Mouse (Mus musculus) heart, embryonic 16.5 days (tissue): ENCODE results near the gene Trim33. TPM values are rescaled to one million over a fixed set of nuclear protein-coding genes. Genes with fewer than 3 reads are reported as not detected.

Experiments
- ATAC-seq: fragments of 200-750 bp; cut with Nextera tagmentation; replicated peaks from 2 replicates; pipeline ENCODE4 v1.8.0; 2017; ENCODE audit warnings: moderate number of reproducible peaks; ENCODE audit not compliant: insufficient read depth, low FRiP score; ENCODE audit errors: extremely low read depth
- H3K27ac ChIP-seq: fragments of 300-500 bp; sonication (generic); 2 replicates; pipeline ENCODE4 v1.5.1; 2014; ENCODE audit warnings: mild to moderate bottlenecking, low read length, control low read depth, moderate library complexity
- H3K27me3 ChIP-seq: fragments of 300-500 bp; sonication (generic); 2 replicates; pipeline ENCODE4 v1.6.1; 2014; ENCODE audit warnings: low read length, mixed read lengths; ENCODE audit not compliant: control insufficient read depth, insufficient read depth
- H3K36me3 ChIP-seq: fragments of 300-500 bp; sonication (generic); 2 replicates; pipeline ENCODE4 v1.6.1; 2014; ENCODE audit not compliant: control insufficient read depth, insufficient read depth
- H3K4me1 ChIP-seq: fragments of 300-500 bp; sonication (generic); 2 replicates; pipeline ENCODE4 v1.6.1; 2014; ENCODE audit warnings: low read length, mixed read lengths; ENCODE audit not compliant: control insufficient read depth, insufficient read depth
- H3K4me2 ChIP-seq: fragments of 300-500 bp; sonication (generic); 2 replicates; pipeline ENCODE4 v1.6.1; 2014; ENCODE audit warnings: low read depth, mild to moderate bottlenecking, control low read depth, low read length
- H3K4me3 ChIP-seq: fragments of 300-500 bp; sonication (generic); 2 replicates; pipeline ENCODE4 v1.5.1; 2014; ENCODE audit warnings: mild to moderate bottlenecking, control low read depth, low read length
- H3K9ac ChIP-seq: fragments of 300-500 bp; sonication (generic); 2 replicates; pipeline ENCODE4 v1.6.1; 2014; ENCODE audit warnings: low read length, control low read depth
- H3K9me3 ChIP-seq: fragments of 300-500 bp; sonication (generic); replicated peaks from 2 replicates; pipeline ENCODE4 v1.6.1; 2016; ENCODE audit warnings: low read length; ENCODE audit not compliant: control insufficient read depth
- WGBS: fragments of 180-500 bp; shearing (Covaris S2); extraction: QIAGEN DNeasy Blood & Tissue Kit; methylation state at CpG from one replicate; pipeline ENCODE4 v1.1.7; 2014; 5-methylcytosine and 5-hydroxymethylcytosine counted together
- polyA plus RNA-seq: library from polyadenylated mRNA; unstranded; fragments of >200 nt; fragmentation: Nextera tagmentation; extraction: Ambion mirVana; gene quantifications from 2 replicates; pipeline ENCODE4 v1.2.1, GENCODE M21; 2015

Trim33 gene
- polyA plus RNA-seq, 1 experiment from 2014 or later = 12.1 TPM

DNA sequence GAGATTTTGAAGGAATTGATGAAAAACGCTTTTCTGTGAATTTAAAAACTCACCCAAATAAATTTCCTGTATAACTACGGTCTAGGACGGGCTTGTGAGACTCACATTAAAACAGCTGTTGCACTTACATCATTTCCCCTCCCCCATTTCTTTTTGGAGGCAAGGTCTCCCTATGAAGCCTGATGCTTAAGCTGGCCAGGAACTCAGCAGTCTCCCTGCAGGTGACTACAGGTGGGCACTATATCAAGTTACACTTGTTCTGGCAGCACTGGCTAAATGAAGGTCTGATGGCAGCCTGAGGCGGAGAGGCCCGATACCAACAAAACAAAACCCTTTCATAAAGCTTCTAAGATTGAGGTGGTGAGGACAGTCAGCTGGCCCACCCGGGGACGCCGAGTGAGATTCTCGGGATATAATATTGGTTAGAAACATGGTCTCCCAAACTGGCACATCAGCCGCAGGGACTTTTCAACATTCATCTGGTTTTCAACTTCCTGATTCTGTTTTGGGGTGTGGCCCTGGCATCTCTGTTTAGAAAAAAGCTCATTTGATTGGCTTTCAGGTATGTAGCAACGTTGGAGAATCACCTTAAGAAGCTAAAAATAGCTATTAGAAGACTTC lies 422 bp upstream of the Trim33 start:
- Histone ChIP-seq H3K4me2 (peak overlapping the region; percentile 67), H3K36me3 (no peaks in the 10 kb centered on the region), H3K27me3 (no peaks in the 10 kb centered on the region), H3K9ac (peak overlapping the region; percentile 95), H3K27ac (peak overlapping the region; percentile 95), H3K9me3 (no peaks in the 10 kb centered on the region), H3K4me1 (peaks cover 13% of the 10 kb centered on the region), H3K4me3 (peak overlapping the region; percentile 72)
- ATAC-seq = no peak
- WGBS = 9% methylated on average over 11 of the region's 11 CpGs

DNA sequence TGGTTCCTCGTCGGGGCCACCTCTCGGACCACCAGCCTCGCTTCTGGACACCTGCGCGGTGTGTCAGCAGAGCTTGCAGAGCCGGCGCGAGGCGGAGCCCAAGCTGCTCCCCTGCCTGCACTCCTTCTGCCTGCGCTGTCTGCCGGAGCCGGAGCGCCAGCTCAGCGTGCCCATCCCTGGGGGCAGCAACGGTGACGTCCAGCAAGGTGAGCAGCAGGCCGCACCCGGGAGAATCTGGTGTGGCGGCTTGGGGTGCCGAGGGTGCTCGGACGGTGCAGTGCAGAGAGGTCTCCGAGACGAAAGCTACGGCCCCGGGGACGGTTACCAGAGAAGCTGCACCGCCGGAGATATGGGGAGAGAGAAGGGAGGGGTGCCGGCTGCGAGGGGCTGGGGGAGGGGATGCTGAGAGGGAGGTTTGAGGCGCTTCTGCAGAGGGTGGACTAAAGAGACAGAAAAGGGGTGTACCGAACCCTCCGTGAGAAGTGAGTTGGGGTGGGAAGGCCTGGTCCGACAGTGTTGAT lies 1.2 kb downstream of the Trim33 start:
- ATAC-seq = peak; percentile 35
- H3K4me3 ChIP-seq = peak overlapping the region; percentile 72
- peak overlapping the region; percentile 79 for H3K4me2 ChIP-seq
- H3K4me1 ChIP-seq = peaks cover 13% of the 10 kb centered on the region
- H3K36me3 ChIP-seq = no peaks in the 10 kb centered on the region
- no peaks in the 10 kb centered on the region for H3K9me3 ChIP-seq
- H3K27ac ChIP-seq = peak overlapping the region; percentile 95
- under 1% methylated on average over 36 of the region's 36 CpGs for whole genome bisulfite sequencing
- H3K9ac ChIP-seq = peak overlapping the region; percentile 95
- H3K27me3 ChIP-seq = no peaks in the 10 kb centered on the region

GRCm38 (mm10) chr3:103280875-103281274 lies 1.8 kb downstream of the Trim33 start:
- Histone ChIP-seq H3K4me2 (peak overlapping the region; percentile 79), H3K36me3 (no peaks in the 10 kb centered on the region), H3K4me3 (peak overlapping the region; percentile 72), H3K9ac (peak overlapping the region; percentile 95), H3K27ac (peak overlapping the region; percentile 95), H3K4me1 (peaks cover 13% of the 10 kb centered on the region), H3K27me3 (no peaks in the 10 kb centered on the region), H3K9me3 (no peaks in the 10 kb centered on the region)
- no peak for ATAC-seq
- 32% methylated on average over 5 of the region's 5 CpGs for WGBS

GRCm38 (mm10) chr3:103288761-103289160 lies 9.7 kb downstream of the Trim33 start:
- Histone ChIP-seq H3K27me3 (no peaks in the 10 kb centered on the region), H3K9ac (no peak overlapping the region), H3K4me3 (no peak overlapping the region), H3K9me3 (no peaks in the 10 kb centered on the region), H3K4me1 (no peaks in the 10 kb centered on the region), H3K4me2 (no peak overlapping the region), H3K36me3 (no peaks in the 10 kb centered on the region; the same call in 1 of the 2 replicates), H3K27ac (no peak overlapping the region)
- 78% methylated on average over 4 of the region's 4 CpGs for WGBS
- ATAC-seq = no peak

- H3K9me3 ChIP-seq = no peaks in the 10 kb centered on the region; the same call in 1 of the 2 replicates
- no peaks in the 10 kb centered on the region for H3K27me3 ChIP-seq
- H3K9ac ChIP-seq = no peak overlapping the region
- ATAC-seq = no peak
- 91% methylated on average over 2 of the region's 2 CpGs for WGBS
- no peak overlapping the region for H3K27ac ChIP-seq
- H3K36me3 ChIP-seq = no peaks in the 10 kb centered on the region; the same call in 1 of the 2 replicates
- no peak overlapping the region for H3K4me2 ChIP-seq
- no peaks in the 10 kb centered on the region for H3K4me1 ChIP-seq
- H3K4me3 ChIP-seq = no peak overlapping the region
Measured at GRCm38 (mm10) chr3:103291087-103291486, 12.0 kb downstream of the Trim33 start.

DNA sequence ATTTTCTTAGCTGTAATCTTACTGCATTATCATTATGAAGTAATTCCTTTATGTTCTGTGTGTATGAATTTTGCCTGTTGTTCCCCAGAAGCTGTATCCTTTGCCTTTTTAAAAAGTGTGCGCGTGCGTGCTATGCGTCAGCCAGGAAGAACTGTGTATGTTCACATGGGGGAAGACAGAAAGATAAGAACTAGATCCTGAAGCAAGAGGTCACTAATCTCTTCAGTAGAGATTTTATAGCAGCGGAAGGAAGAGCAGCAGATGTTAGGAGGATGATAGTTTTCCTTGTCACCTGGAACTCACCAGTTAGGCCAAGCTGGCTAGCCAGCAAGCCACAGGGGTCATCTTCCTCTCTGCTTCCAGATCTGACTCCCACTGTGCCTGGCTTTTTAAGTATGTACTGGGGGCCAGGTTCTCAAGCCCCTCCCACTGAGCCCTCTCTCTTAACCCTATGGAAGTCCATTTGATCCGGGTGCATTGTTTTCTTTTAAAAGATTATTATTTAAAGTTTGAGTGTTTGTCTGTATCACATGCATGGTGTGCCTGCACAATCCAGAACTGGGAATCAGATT lies 26.4 kb downstream of the Trim33 start:
- no peak for ATAC-seq

DNA sequence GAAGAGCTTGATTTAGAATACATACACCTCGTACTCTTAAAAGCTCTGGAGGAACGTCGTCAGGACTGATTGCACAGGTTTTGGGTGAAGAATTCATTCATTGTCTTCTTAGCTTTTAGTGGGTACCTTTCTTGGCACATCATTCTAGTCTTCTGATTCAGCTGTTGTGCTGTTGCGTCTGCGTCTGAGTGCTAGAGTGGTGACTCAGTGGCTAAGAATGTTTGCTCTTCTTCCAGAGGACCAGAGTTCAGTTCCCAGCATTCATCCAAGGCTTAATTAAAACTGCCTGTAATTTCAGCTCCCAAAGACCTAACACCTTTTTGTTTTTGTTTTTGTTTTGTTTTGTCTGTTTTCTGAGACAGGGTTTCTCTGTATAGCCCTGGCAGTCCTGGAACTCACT lies 30.2 kb downstream of the Trim33 start:
- Histone ChIP-seq H3K9ac (no peak overlapping the region), H3K27ac (no peak overlapping the region), H3K36me3 (0 out of 2 replicates have a peak, but pooled peaks cover 2% of the 10 kb centered on the region), H3K9me3 (no peaks in the 10 kb centered on the region), H3K4me1 (peaks cover 6% of the 10 kb centered on the region; the same call in 1 of the 2 replicates), H3K27me3 (no peaks in the 10 kb centered on the region), H3K4me2 (no peak overlapping the region), H3K4me3 (no peak overlapping the region)
- no peak for ATAC-seq
- WGBS = 66% methylated on average over 5 of the region's 5 CpGs

More for the DNA sequence above, 26.4 kb downstream of the Trim33 start:
- no peak overlapping the region for H3K27ac ChIP-seq
- H3K4me3 ChIP-seq = no peak overlapping the region
- WGBS = 62% methylated on average over 6 of the region's 6 CpGs
- no peaks in the 10 kb centered on the region for H3K9me3 ChIP-seq
- H3K27me3 ChIP-seq = no peaks in the 10 kb centered on the region
- no peak overlapping the region for H3K4me2 ChIP-seq
- H3K9ac ChIP-seq = no peak overlapping the region
- H3K36me3 ChIP-seq = no peaks in the 10 kb centered on the region
- H3K4me1 ChIP-seq = peaks cover 6% of the 10 kb centered on the region; the same call in 1 of the 2 replicates

DNA sequence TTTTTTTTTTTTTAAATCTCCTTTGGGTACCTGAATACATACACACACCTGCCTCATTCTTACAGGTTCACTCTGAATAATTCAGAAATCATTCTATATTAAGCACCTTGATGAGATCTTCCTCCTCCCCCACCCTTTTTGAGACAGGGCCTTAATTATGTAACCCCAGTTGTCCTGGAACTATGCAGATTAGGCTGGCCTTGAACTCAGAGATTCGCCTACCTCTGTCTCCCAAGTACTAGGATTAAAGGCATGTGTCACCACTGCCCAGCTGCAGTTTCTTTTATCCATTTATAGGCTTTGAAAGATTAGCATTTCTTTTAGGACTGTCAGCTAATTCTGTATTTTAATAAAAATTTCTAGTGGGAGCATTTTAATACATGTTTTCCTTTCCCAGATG lies 30.7 kb downstream of the Trim33 start:
- H3K9ac ChIP-seq = no peak overlapping the region
- ATAC-seq = no peak
- H3K36me3 ChIP-seq = 0 out of 2 replicates have a peak, but pooled peaks cover 2% of the 10 kb centered on the region
- 83% methylated on average over 1 of the region's 1 CpGs for WGBS
- peaks cover 6% of the 10 kb centered on the region; the same call in 1 of the 2 replicates for H3K4me1 ChIP-seq
- H3K9me3 ChIP-seq = no peaks in the 10 kb centered on the region
- no peak overlapping the region for H3K4me3 ChIP-seq
- H3K4me2 ChIP-seq = no peak overlapping the region
- no peaks in the 10 kb centered on the region for H3K27me3 ChIP-seq
- no peak overlapping the region for H3K27ac ChIP-seq

GRCm38 (mm10) chr3:103314291-103314690 lies 35.2 kb downstream of the Trim33 start:
- Histone ChIP-seq H3K4me3 (no peak overlapping the region), H3K36me3 (0 out of 2 replicates have a peak, but pooled peaks cover 2% of the 10 kb centered on the region), H3K9ac (no peak overlapping the region), H3K9me3 (no peaks in the 10 kb centered on the region), H3K4me1 (0 out of 2 replicates have a peak, but pooled peaks cover under 1% of the 10 kb centered on the region), H3K27me3 (no peaks in the 10 kb centered on the region), H3K4me2 (no peak overlapping the region), H3K27ac (no peak overlapping the region)
- no peak for ATAC-seq
